Mouse (Mus musculus) forelimb bud, embryonic 11.5 days (tissue): ENCODE results near the gene Rad23b.
"Not testable (repeated sequence)": the region's sequence is repeated elsewhere in the genome, so short reads cannot be mapped to it uniquely, and the experiment has no call there.

ENCODE experiments used
- DNase-seq: peaks from one replicate; pipeline ENCODE4 v3.0.0-alpha.2; 2012; ENCODE audit warnings: low read depth, low spot score

Gene Rad23b

DNA sequence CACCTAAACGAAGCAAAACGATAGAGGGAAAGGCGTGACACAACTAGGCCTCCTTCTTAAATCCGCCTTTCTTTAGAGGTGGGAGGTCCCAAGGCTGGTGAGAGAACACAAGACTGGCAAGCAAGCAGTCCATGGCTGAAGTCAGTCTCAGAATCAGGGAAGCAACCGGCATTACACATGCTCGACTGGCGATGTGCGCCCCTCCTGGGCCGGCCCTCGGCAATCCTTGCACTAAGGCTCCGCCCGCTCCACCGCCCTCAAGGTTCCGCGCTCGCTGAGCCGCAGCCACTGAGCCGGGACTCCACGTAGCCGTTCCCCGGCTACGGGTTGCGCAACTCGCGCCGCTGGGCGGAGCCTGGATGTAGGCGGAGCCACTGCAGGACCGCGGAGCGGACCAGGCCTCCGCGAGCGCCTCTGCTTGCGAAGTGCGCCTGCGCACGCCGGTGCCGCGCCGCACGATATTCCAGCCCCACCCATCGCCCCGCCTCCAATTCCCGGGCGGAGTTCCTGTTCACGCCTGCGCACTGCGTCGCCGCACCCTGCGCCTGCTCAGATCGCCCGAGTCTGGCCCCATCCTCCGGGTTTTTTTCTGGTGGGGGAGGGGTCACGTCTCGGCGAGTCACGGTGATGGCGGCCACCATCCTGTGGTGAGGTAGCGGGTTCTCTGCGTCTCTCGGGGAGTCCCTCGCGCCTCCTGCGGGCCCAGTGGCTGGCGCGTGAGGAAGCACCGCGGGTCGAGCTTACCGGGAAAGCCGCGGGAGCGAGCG, at the start of gene Rad23b:
Gene Rad23b (plus strand): TSS at position 592 of the 767 bp plus-strand sequence.
- peak; percentile 100 for DNase-seq

DNA sequence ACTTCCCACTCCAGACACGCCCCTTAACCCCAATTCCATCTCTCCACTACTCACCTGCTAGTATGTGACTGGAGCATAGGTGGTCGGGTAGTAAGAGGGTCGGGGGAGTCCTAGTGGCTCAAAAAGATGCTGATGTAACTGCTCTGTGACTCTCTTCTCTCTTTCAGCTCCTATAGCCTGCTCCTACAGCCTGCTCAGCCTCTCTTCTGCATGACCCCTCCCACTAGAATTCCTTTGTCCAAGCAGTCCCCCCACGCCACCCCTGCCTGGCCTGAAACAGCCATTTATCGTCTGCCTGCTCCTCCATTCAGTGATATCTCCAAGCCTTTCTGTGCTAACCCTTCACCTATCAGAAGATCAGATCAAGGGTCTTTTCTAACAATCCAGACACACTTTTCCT, 45.7 kb upstream of the Rad23b start:
- DNase-seq, result no peak

DNA sequence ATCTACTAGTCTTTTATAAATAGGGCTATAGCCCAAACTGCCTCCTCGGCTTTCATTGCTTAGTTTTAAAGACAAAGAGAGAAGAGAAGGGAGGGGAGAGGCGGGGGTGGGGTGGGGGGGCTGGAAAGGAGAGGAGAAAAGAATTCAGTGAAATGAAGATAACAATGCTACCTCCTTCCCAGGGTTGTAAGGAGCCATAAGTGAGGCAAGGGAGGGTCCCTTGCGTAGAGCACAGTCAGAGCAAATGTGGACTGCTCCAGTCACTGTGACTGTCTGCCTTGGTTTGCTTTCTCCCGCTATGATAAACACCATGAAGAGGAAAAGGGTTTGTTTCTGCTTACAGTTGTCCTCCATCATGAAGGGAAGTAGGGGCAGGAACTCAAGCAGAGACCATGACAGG, 43.2 kb upstream of the Rad23b start:
- no peak for DNase-seq

DNA sequence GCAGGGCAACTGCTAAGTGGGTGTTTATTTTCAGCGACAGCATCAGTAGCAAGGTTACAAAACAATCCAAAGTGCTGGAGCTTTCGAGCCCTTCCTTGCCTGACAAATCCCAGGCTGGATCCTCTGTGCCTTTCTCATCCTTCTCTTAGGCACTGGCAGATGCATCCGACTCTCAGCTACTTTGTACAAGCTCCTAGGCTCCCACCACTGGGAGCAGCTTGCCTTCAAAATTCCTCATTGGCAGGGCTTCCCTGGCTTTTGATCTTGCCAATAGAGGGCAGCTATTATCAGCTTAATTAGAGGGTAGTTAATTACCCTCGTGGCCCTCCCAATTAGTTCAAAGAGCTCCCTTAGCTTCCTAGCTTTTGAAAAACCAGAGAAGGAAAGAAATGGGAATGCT, 33.1 kb upstream of the Rad23b start:
- no peak for DNase-seq

DNA sequence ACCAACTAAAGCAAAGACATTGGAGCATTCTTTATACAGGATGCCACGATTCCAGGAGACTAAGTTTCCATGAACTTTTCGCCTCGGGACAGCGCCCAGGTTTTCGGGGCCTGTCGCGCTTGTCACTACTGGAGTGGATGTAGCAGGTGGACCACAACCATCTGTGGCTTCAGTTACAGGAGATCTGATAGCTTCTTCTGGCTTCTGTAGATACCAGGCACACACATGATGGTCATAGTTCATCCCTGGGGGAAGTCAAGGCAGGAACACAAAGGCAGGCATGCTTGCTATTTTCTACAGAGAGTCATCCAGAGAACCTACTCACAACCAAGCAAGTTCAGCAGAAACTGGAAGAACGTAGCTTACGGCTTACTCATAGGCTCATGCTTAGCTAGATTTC, 31.5 kb upstream of the Rad23b start:
- not testable (repeated sequence) for DNase-seq

DNA sequence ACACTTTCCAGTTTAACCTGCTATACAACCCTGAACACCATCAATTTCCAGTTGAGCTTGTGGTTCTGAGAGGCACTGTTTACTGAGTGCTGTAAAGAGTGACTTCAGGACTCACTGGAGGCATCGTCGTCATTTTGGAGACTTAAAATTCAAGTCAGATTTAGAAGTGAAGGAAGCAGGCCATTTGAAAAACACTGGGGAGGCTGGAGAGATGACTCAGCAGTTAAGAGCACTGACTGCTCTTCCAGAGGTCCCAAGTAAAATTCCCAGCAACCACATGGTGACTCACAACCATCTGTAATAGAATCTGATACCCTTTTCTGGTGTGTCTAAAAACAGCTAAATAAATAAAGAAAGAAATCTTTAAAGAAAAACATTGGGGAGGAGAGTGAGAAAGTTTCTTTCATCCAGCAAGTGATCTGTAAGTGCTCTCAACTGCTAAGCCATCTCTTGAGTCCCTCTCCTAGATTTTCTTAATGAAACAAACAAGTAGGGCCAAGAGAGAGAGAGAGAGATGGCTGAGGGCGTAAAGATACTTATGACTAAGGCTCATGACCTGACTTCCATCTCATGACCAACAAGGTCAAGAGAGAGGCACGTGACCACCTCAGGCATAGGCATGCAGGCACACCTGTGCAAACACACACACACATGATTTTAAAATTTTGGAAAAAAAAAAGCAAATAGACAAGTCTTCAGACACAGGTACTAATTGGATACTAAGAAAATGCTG, 23.9 kb upstream of the Rad23b start:
- DNase-seq, result no peak

DNA sequence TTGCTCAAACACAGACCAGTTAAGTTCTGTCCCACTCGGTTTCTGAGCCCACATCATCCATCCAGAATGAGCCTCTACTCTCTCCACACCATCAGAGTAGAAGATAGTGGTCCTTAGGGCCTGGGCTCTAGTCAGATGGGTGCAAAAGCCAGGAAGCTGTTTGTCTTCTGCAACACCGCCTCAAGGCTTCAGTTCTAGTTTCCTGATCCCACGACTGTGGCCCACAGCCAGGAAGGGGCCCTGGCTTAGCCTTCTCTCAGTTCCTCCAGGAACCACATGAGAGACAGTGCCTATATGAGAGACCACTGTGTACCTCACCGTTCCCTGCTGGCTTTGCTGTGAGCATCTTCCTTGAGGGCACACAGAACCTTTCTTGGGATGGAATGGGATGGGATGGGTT, 22.3 kb upstream of the Rad23b start:
- no peak for DNase-seq

DNA sequence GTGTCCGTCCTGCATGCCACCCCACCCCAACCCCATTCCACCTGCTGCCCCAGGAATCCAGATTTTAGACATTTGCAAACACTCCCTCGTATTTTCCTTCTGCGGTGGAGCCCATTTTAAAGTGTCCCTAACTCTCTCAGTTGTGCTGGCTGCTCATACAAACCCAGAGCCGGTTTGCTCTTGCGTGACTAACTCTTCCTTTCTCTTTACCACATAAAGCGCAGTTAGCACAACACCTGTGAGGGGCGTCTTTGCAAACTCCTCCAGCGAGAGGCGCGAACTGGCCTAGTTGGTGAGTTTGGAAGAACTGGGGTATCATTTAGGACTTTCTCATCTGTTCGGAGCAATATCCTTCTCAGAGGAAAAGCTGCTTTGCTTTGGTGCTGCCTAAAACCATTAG, 21.4 kb upstream of the Rad23b start:
- no peak for DNase-seq

DNA sequence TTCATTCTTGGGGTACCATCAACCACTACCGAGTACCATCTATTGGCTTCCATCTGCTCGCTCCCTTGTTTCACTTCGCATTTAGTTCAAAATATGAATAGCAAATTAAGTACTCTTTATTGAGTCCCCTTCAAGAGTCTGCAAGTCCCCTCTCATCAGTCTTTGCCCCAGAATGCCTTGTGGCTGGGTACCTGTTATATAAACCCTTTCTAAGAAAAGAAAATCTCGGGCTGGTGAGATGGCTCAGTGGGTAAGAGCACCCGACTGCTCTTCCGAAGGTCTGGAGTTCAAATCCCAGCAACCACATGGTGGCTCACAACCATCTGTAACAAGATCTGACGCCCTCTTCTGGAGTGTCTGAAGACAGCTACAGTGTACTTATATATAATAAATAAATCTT, 20.9 kb upstream of the Rad23b start:
- not testable (repeated sequence) for DNase-seq

DNA sequence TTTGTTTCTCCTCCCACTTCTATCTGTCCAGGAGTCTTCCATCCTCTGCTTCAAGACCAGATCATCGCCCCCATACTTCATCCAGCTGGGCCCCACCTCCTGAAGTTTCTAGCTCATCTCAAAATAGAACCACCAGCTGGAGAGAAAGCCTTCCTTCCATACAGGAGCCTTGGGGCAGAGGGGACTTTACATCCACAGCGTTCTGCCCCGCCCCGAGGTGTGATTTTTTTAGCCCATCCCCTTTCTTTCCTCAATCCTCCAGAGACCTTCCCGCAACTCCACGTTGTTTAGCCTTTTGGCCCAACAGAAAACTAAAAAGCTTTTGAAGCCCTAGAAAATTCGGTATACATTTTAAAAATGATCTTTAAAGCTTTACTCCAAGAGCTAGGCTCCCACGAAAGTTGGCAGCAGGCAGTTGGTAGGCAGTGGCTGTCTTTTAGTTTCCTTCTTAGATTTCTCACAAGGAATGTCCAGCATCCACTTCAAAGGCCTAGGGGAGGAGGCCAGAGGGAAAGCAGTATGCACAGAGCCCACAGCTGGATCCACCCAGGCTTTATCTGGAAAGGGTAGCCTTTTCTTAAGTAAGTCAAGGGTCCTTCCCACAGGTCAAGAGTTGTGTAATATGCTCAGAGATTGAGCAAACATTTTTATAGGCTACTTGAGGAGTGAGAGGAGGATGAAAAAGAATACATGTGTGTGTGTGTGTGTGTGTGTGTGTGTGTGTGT, 20.1 kb upstream of the Rad23b start:
- DNase-seq, result no peak

DNA sequence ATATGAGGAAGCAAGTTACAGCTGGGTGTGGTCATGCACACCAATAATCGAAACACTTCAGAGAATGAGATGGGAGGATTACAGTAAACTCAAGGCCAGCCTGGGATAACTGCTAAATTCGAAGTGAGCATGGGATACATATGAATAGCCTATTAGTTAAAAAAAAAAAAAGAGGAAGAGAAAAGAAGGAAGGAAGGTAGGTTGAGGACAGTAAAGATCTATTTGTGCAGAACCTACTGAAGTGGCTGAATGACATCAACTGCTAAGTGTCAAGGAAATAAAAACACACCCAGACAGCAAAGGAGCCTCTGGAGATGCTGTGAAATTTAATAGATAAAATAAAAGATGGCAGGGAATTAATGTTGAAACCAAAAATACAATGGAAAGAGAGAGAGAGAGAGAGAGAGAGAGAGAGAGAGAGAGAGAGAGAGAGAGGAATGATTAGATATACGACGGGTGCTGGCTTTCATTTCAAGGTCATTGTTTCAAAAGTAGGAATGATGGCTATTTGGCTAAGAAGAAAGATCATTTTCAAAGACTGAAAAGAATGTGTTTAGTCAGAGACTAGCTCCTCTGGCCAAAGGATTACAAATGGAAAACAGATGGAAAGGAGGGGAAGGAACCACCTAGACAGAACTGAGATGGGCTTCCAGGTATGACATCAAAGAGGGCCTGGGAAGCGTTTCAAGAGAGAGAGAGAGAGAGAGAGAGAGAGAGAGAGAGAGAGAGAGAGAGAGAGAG, 14.6 kb upstream of the Rad23b start:
- DNase-seq, result no peak

DNA sequence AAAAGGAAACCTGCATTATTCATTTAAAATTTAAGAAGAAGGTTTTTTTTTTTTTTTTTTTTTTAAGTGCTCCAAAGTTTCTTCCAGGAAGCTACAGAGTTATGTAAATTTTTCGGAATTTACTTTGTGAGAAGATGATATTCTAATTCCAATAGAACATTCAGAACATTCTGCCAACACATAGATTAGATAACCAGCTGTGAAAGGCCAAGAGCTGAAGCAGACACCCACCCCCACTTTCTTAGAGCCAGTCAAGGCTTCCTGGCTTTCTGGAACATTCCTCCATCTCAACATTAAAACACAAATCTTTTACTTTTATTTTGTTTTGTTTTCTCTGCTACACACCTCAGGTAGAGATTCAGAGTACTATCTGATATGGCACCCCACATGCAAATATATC, 10.9 kb upstream of the Rad23b start:
- DNase-seq, result no peak

DNA sequence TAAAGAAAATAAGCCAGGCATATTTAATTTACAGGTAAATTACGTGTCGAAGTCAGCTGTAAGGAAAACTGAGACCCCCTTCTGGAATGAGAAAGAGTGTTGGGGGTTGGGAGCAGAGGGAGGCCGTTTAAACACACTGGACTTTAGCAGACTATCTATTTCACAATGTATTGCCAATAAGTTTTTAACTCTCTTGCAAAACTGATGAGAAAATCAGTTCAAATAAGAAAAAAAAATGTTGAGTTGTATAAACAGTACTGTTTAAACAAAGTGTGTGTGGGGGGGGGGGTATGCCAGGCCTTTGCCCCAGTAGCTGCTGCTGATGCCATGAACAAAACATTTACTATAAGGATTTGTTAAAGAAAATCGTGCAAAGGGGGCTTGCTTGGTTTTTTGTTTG, 10.5 kb upstream of the Rad23b start:
- DNase-seq, result no peak

DNA sequence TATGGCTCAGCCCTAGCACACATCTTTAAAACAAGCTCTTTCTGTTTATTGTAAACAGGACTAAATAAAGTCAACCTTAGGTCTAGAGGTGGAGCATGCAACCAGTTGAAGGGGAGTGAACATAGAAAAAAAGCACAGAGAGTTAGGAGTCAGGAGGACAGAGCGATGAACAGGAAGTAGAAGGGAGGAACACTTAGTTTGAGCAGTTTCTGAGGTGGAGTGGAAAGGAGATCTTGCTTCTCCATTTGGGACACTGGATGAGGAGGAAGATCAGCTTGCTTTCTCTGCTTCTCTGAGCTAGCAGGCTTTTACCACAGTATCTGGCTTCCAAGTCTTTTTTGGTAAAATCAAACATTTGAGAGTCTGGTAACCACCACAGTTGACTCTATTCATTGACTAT, 8.0 kb upstream of the Rad23b start:
- no peak for DNase-seq

DNA sequence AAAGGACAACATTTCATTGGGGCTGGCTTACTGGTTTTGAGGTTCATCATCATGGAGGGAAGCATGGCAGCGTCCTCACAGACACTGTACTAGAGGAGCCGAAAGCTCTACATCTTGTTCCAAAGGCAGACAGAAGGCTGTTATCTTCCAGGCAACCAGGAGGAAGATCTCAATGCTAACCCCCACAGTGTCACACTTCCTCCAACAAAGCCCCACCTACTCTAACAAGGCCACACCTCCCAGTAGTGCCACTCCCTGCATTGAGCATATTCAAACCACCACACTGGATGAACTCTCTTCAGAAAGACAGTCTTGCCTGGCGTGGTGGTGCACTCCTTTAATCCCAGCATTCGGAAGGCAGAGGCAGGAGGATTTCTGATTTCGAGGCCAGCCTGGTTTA, 7.2 kb upstream of the Rad23b start:
- DNase-seq, result no peak

DNA sequence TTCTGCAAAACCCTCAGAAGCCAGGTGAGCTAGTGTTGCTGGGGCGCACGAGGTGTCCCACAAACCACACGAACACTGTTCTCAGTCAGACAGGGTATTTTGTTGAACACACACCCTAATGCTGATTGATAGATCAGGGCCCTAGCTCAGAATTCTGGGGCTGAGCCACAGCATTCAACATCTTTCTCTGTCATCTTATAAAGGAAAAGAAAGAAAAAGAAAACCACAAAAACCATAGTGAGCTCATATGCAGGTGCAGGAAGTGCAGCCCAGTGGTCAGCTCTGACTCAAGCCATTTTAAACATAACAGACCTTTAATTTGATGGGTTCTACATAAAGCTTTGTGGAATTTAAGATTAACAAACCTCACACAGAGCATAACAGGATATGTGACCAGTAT, 6.6 kb upstream of the Rad23b start:
- no peak for DNase-seq

DNA sequence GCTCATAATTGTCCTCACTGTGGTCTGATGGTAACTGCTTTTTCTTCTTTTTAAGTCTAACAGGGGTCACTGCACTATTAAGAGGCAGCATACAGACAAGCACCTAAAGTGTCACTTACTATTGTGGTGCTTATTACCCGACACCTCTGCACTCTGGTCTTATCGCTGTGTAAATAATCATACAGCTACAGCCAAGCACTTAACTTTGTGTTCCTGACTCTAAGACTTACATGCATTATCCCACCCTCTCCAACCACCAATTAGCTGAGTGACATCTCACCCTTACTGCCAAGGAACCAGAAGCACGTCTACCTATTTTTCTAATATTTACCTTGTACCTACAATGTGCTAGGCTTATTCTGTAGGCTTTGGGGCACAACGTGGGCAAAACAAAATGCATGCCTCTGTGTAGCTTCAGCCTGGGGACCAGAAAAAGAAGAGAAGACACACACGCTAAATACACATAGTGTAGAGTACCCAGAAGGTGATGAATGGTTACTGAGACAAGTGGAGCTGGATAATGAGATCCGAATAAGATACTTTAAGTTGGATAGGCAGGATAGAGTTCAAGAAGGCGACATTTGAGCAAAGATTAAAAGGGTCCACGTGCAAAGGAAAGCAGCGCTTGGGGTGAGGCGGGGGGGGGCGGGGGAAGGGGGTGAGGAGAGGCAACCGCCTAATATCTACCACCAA, 938 bp upstream of the Rad23b start:
- no peak for DNase-seq

DNA sequence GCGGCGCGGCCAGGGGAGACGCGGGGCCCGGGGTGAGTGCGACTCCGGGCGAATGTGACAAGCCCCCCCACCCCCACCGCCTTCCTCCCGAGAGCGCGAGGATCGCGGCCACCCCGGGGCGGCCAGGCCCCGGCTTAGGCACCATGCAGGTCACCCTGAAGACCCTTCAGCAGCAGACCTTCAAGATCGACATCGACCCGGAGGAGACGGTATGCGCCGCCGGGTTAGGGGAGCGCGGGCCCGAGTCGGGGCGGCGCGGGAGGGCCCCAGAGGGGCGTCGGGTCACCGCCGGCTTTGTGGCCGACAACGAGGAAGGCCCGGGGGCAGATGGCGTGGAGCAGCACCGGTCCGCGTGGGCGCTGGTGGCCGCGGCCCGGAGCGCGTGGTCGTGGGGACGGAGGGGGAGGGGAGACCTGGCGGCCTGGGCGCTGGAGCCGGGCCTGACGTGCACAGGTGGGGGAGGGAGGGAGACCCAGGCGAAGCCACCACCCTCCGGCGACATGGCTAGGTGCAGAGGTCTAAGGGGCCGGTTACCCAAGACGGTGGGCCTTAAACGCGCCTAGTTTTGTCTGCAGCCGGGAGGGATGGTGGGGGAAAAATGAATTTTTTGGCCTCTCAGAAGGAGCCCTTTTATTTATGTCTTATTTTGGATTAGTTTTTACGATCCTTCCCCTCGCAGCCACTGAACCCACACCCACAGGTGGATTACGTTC, 532 bp downstream of the Rad23b start:
- DNase-seq, result peak; percentile 45

DNA sequence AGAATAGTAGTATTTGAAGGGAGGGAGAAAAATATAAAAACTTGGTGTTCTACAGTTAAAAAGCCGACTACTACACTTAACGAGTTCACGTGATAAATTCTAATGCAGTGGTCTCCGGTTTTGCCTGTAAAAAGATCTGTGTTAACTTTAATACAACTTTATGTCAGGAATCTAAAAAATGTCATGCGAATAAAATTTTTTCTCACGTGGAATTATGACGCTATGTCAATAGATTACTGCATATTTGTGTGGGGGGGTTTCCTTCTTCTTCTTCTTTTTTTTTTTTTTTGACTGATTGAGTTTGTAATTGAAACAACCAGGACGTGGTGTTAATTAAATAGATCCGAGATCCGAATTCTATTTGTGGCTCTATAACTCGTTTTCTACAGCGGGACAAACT, 1.2 kb downstream of the Rad23b start:
- DNase-seq, result no peak

DNA sequence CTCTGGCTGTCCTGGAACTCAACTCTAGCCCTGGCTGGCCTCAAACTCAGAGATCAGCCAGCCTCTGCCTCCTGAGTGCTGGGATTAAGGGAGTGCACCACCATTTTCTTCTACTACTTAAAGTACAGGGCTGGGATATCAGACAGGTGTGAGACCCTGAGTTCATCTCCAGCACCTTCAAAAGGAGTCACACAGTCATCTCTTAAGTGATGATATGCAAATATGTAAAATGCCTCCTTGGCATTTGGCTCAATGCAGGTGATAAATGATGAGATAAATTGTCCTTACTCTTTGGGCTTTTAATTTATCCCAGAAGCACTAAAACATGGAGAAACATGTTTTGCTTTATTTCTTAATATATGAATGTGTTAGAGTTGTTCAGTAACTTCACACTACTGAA, 2.0 kb downstream of the Rad23b start:
- no peak for DNase-seq

DNA sequence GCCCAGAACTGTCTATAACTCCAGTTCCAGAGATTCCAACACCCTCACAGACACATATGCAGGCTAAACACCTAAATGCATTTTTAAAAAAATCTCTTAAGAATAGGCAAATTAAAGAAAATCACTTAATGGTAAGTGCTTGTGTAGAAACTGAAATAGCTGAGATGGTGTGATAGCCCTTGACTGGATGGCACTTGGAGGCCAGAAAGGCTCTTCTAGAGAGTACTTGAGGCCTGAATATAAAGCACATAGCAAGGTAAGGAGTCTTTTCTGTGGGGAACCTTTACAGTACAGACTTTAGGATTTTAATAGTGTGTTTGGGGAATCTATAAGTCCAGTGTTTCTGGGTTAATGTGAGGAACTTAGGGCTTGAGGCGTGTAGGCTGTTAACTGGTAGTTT, 4.2 kb downstream of the Rad23b start:
- no peak for DNase-seq
